Mouse (Mus musculus) right cerebral cortex, postnatal 25 days (tissue): Measurements from ENCODE around the gene Aplp2.

ENCODE experiments used
- DNase-seq: peaks from one replicate; pipeline ENCODE4 v3.0.0; 2022

Gene Aplp2

GRCm38 (mm10) chr9:31120533-31120915 is 91.1 kb downstream of the Aplp2 start:
- DNase-seq: no peak

GRCm38 (mm10) chr9:31119882-31120532 is 91.6 kb downstream of the Aplp2 start:
- no peak for DNase-seq

- no peak for DNase-seq
Measured at GRCm38 (mm10) chr9:31119405-31119804, 92.2 kb downstream of the Aplp2 start.

- no peak for DNase-seq
Measured at GRCm38 (mm10) chr9:31118520-31119298, 92.9 kb downstream of the Aplp2 start.

- DNase-seq: no peak
Measured at GRCm38 (mm10) chr9:31117488-31117887, 94.1 kb downstream of the Aplp2 start.

- DNase-seq: no peak
Measured at GRCm38 (mm10) chr9:31117088-31117487, 94.5 kb downstream of the Aplp2 start.

- DNase-seq: no peak
Measured at GRCm38 (mm10) chr9:31115586-31115985, 96.0 kb downstream of the Aplp2 start.

- DNase-seq: no peak
Measured at GRCm38 (mm10) chr9:31108464-31108863, 103.2 kb downstream of the Aplp2 start.
